Mouse (Mus musculus): ENCODE results near the gene Clip4. TPM values are rescaled to one million over a fixed set of nuclear protein-coding genes. Genes with fewer than 3 reads are reported as not detected.

The Clip4 gene
- total and polyA plus RNA-seq, 3 experiments = 121 to 268 (median 220) TPM

GRCm38 (mm10) chr17:71875492-71875891 lies 107.2 kb downstream of the Clip4 start:
- H3K27ac ChIP-seq = no peak overlapping the region
- DNase-seq = no peak

GRCm38 (mm10) chr17:71881369-71881768 lies 113.1 kb downstream of the Clip4 start:
- intact Hi-C loops (cut with DNase I) = no loop called here

More at GRCm38 (mm10) chr17:71875492-71875891, 107.2 kb downstream of the Clip4 start:
- Histone ChIP-seq H3K4me3 (no peak overlapping the region), H3K4me1 (ENCODE audit: control insufficient read depth, insufficient read depth, low read length) (no peaks in the 10 kb centered on the region), H3K9ac (ENCODE audit: low read depth, low read length) (no peak overlapping the region), H3K27me3 (ENCODE audit: control insufficient read depth, insufficient read depth, low read length) (no peaks in the 10 kb centered on the region), H3K36me3 (ENCODE audit: control insufficient read depth, insufficient read depth, low read length) (no peaks in the 10 kb centered on the region), H3K79me2 (replicated peaks; ENCODE audit: control insufficient read depth, insufficient read depth, low read length) (no peaks in the 10 kb centered on the region)
- intact Hi-C loops (cut with DNase I) = loop anchor here (2.0 kb wide), 1 partner anchor 315 kb away; no protein-coding TSS in a partner anchor
- WGBS = 55% methylated on average over 7 of the region's 7 CpGs
- TF ChIP-seq CTCF (IDR thresholded peaks at IDR 0.05) (no peak), EP300 (IDR thresholded peaks at IDR 0.05; ENCODE audit: insufficient read depth, low read depth, low read length) (no peak), POLR2A (IDR thresholded peaks at IDR 0.05; ENCODE audit: insufficient read depth, low read depth, low read length) (no peak)

GRCm38 (mm10) chr17:71909107-71909506 lies 140.8 kb downstream of the Clip4 start:
- intact Hi-C loops (cut with DNase I) = loop anchor here (5.0 kb wide), 1 partner anchor 873 kb away; no protein-coding TSS in a partner anchor
- DNase-seq = peak in 1 of 2 experiments; percentile 23
- Histone ChIP-seq H3K27ac (no peak overlapping the region), H3K9ac (ENCODE audit: low read depth, low read length) (no peak overlapping the region), H3K36me3 (ENCODE audit: control insufficient read depth, insufficient read depth, low read length) (no peaks in the 10 kb centered on the region), H3K4me1 (ENCODE audit: control insufficient read depth, insufficient read depth, low read length) (no peaks in the 10 kb centered on the region), H3K79me2 (replicated peaks; ENCODE audit: control insufficient read depth, insufficient read depth, low read length) (no peaks in the 10 kb centered on the region), H3K4me3 (no peak overlapping the region), H3K27me3 (ENCODE audit: control insufficient read depth, insufficient read depth, low read length) (no peaks in the 10 kb centered on the region)
- 45% methylated on average over 3 of the region's 3 CpGs for WGBS
- TF ChIP-seq EP300 (IDR thresholded peaks at IDR 0.05; ENCODE audit: insufficient read depth, low read depth, low read length) (no peak), POLR2A (IDR thresholded peaks at IDR 0.05; ENCODE audit: insufficient read depth, low read depth, low read length) (no peak), CTCF (IDR thresholded peaks at IDR 0.05) (peak; percentile 58)

More at GRCm38 (mm10) chr17:71881369-71881768, 113.1 kb downstream of the Clip4 start:
- Histone ChIP-seq H3K27me3 (ENCODE audit: control insufficient read depth, insufficient read depth, low read length) (no peaks in the 10 kb centered on the region), H3K4me1 (ENCODE audit: control insufficient read depth, insufficient read depth, low read length) (no peaks in the 10 kb centered on the region), H3K4me3 (no peak overlapping the region), H3K79me2 (replicated peaks; ENCODE audit: control insufficient read depth, insufficient read depth, low read length) (no peaks in the 10 kb centered on the region), H3K27ac (no peak overlapping the region), H3K36me3 (ENCODE audit: control insufficient read depth, insufficient read depth, low read length) (no peaks in the 10 kb centered on the region), H3K9ac (ENCODE audit: low read depth, low read length) (no peak overlapping the region)
- WGBS = 86% methylated on average over 6 of the region's 6 CpGs
- TF ChIP-seq POLR2A (IDR thresholded peaks at IDR 0.05; ENCODE audit: insufficient read depth, low read depth, low read length) (no peak), EP300 (IDR thresholded peaks at IDR 0.05; ENCODE audit: insufficient read depth, low read depth, low read length) (no peak), CTCF (IDR thresholded peaks at IDR 0.05) (no peak)
- DNase-seq = no peak

GRCm38 (mm10) chr17:71913188-71913587 lies 144.9 kb downstream of the Clip4 start:
- Histone ChIP-seq H3K27me3 (ENCODE audit: control insufficient read depth, insufficient read depth, low read length) (no peaks in the 10 kb centered on the region), H3K79me2 (replicated peaks; ENCODE audit: control insufficient read depth, insufficient read depth, low read length) (no peaks in the 10 kb centered on the region), H3K9ac (ENCODE audit: low read depth, low read length) (no peak overlapping the region), H3K36me3 (ENCODE audit: control insufficient read depth, insufficient read depth, low read length) (no peaks in the 10 kb centered on the region), H3K27ac (no peak overlapping the region), H3K4me1 (ENCODE audit: control insufficient read depth, insufficient read depth, low read length) (peaks cover 4% of the 10 kb centered on the region), H3K4me3 (no peak overlapping the region)
- DNase-seq = no peak
- intact Hi-C loops (cut with DNase I) = no loop called here
- WGBS = 38% methylated on average over 3 of the region's 3 CpGs
- TF ChIP-seq EP300 (IDR thresholded peaks at IDR 0.05; ENCODE audit: insufficient read depth, low read depth, low read length) = no peak
- no peak for TF ChIP-seq CTCF (IDR thresholded peaks at IDR 0.05)
- TF ChIP-seq POLR2A (IDR thresholded peaks at IDR 0.05; ENCODE audit: insufficient read depth, low read depth, low read length) = no peak

Other genes with a start within 250 kb of the Clip4 start
- under 1 TPM; 0.37 to 0.61 TPM for gene Ndc80, start 241.6 kb upstream of the Clip4 start, total RNA-seq (2021)
- gene Ndc80, start 241.6 kb upstream of the Clip4 start, polyA plus RNA-seq (2012; rRNA removed) = not detected in 2 replicates
- under 1 TPM in 1 of 2 experiments, not detected in 1; 0.37 TPM for gene Spdya, start 216.4 kb upstream of the Clip4 start, total RNA-seq (2021)
- not detected in 2 replicates for gene Spdya, start 216.4 kb upstream of the Clip4 start, polyA plus RNA-seq (2012; rRNA removed)
- 10 to 100 TPM; 19.1 to 21.9 TPM for gene Wdr43, start 152.6 kb upstream of the Clip4 start, total RNA-seq (2021)
- gene Wdr43, start 152.6 kb upstream of the Clip4 start, polyA plus RNA-seq (2012; rRNA removed) = 8.4 and 11.1 TPM in 2 replicates
- 1 to 10 TPM; 5.4 to 5.5 TPM for gene Togaram2, start 95.2 kb upstream of the Clip4 start, total RNA-seq (2021)
- 5.3 and 5.9 TPM in 2 replicates for gene Togaram2, start 95.2 kb upstream of the Clip4 start, polyA plus RNA-seq (2012; rRNA removed)
- under 1 TPM; 0.26 to 0.45 TPM for gene Pcare, start 15.6 kb upstream of the Clip4 start, total RNA-seq (2021)
- 0.02 and 0.15 TPM in 2 replicates for gene Pcare, start 15.6 kb upstream of the Clip4 start, polyA plus RNA-seq (2012; rRNA removed)